Mouse (Mus musculus): ENCODE data around the gene Supt20.

GRCm38 (mm10) chr3:54699759-54700301 lies 7.2 kb downstream of the Supt20 start:
- TF ChIP-seq CTCF (IDR thresholded peaks at IDR 0.05; ENCODE audit: insufficient read depth, low read length), result no peak
- no peak for TF ChIP-seq POLR2A (IDR thresholded peaks at IDR 0.05; ENCODE audit: borderline replicate concordance, extremely low read depth, low read depth, low read length)

All from lung, adult 2 months (tissue).